Mouse (Mus musculus) limb, embryonic 14.5 days (tissue): ENCODE results near the gene Ciita. TPM values are rescaled to one million over a fixed set of nuclear protein-coding genes. Genes with fewer than 3 reads are reported as not detected.

Experiments used
- ATAC-seq: fragments of 200-750 bp; cut with Nextera tagmentation; 2 replicates; pipeline ENCODE4 v1.8.0; 2017; ENCODE audit warnings: low read depth, moderate number of reproducible peaks, moderate TSS enrichment; ENCODE audit not compliant: low FRiP score
- DNase-seq: peaks from one replicate; pipeline ENCODE4 v3.0.0-alpha.2; 2015; ENCODE audit warnings: low spot score
- H3K27ac ChIP-seq: fragments of 300-500 bp; sonication (generic); replicated peaks from 2 replicates; pipeline ENCODE4 v1.5.1; 2014; ENCODE audit warnings: low read depth, mild to moderate bottlenecking, low read length, moderate library complexity, mixed read lengths
- H3K27me3 ChIP-seq: fragments of 300-500 bp; sonication (generic); 2 replicates; pipeline ENCODE4 v1.6.1; 2014; ENCODE audit warnings: low read length, mixed read lengths; ENCODE audit not compliant: control insufficient read depth, insufficient read depth
- H3K36me3 ChIP-seq: fragments of 300-500 bp; sonication (generic); 2 replicates; pipeline ENCODE4 v1.6.1; 2014; ENCODE audit warnings: mild to moderate bottlenecking, low read length, moderate library complexity, mixed read lengths; ENCODE audit not compliant: control insufficient read depth, insufficient read depth
- H3K4me1 ChIP-seq: fragments of 300-500 bp; sonication (generic); 2 replicates; pipeline ENCODE4 v1.6.1; 2014; ENCODE audit warnings: antibody characterized with exemption, low read length, mixed read lengths; ENCODE audit not compliant: control insufficient read depth, insufficient read depth
- H3K4me2 ChIP-seq: fragments of 300-500 bp; sonication (generic); replicated peaks from 2 replicates; pipeline ENCODE4 v1.6.1; 2014; ENCODE audit warnings: low read depth, mild to moderate bottlenecking, low read length, moderate library complexity; ENCODE audit not compliant: severe bottlenecking
- H3K4me3 ChIP-seq: fragments of 300-500 bp; sonication (generic); replicated peaks from 2 replicates; pipeline ENCODE4 v1.5.1; 2014; ENCODE audit warnings: low read length
- H3K9ac ChIP-seq: fragments of 300-500 bp; sonication (generic); 2 replicates; pipeline ENCODE4 v1.6.1; 2014; ENCODE audit warnings: mild to moderate bottlenecking, low read depth, low read length, moderate library complexity; ENCODE audit not compliant: severe bottlenecking
- H3K9me3 ChIP-seq: fragments of 300-500 bp; sonication (generic); 2 replicates; pipeline ENCODE4 v1.6.1; 2016; ENCODE audit warnings: low read length; ENCODE audit not compliant: control insufficient read depth
- POLR2A ChIP-seq: fragments of 200-500 bp; IDR thresholded peaks from 2 replicates; pipeline ENCODE4 v1.8.0; 2012; ENCODE audit warnings: inconsistent platforms, mild to moderate bottlenecking, moderate library complexity, borderline replicate concordance; ENCODE audit not compliant: insufficient read depth, insufficient read length; ENCODE audit errors: extremely low read depth
- WGBS: fragments of 180-500 bp; shearing (Covaris S2); extraction: QIAGEN DNeasy Blood & Tissue Kit; methylation state at CpG from one replicate; pipeline ENCODE4 v1.1.7; 2014; 5-methylcytosine and 5-hydroxymethylcytosine counted together
- polyA plus RNA-seq, 2 experiments: library from polyadenylated mRNA; depleted of rRNA in 1 of 2; stranded (reverse) in 1 of 2; unstranded in 1 of 2; fragments of >200 nt; fragmentation: Nextera tagmentation in 1 of 2; extraction: Ambion mirVana in 1 of 2; gene quantifications; 2 replicates each; pipeline versions ENCODE4 v1.2.1 to v1.2.3; 2012 to 2014

Gene Ciita
- polyA plus RNA-seq, 2 experiments: 0.10 to 0.44 TPM

GRCm38 (mm10) chr16:10565278-10565885 lies 85.5 kb downstream of the Ciita start:
- no peak overlapping the region for H3K4me3 ChIP-seq
- no peak overlapping the region for H3K27ac ChIP-seq
- no peak overlapping the region for H3K9ac ChIP-seq
- DNase-seq (peak; percentile 71), ATAC-seq (peak; percentile 77)
- no peaks in the 10 kb centered on the region for H3K27me3 ChIP-seq
- H3K36me3 ChIP-seq: peaks cover 30% of the 10 kb centered on the region
- H3K4me2 ChIP-seq: no peak overlapping the region
- WGBS: 37% methylated on average over 4 of the region's 4 CpGs
- no peaks in the 10 kb centered on the region for H3K9me3 ChIP-seq
- no peak for TF ChIP-seq POLR2A
- H3K4me1 ChIP-seq: 0 out of 2 replicates have a peak, but pooled peaks cover 3% of the 10 kb centered on the region

GRCm38 (mm10) chr16:10567153-10567552 lies 87.3 kb downstream of the Ciita start:
- 0 out of 2 replicates have a peak, but pooled peaks cover 3% of the 10 kb centered on the region for H3K4me1 ChIP-seq
- no peak overlapping the region for H3K27ac ChIP-seq
- WGBS: 92% methylated on average over 4 of the region's 4 CpGs
- ATAC-seq (no peak), DNase-seq (no peak)
- H3K4me3 ChIP-seq: no peak overlapping the region
- no peaks in the 10 kb centered on the region for H3K9me3 ChIP-seq
- H3K27me3 ChIP-seq: no peaks in the 10 kb centered on the region
- H3K4me2 ChIP-seq: no peak overlapping the region
- H3K36me3 ChIP-seq: peaks cover 23% of the 10 kb centered on the region; the same call in 1 of the 2 replicates
- no peak for TF ChIP-seq POLR2A
- H3K9ac ChIP-seq: no peak overlapping the region

DNA sequence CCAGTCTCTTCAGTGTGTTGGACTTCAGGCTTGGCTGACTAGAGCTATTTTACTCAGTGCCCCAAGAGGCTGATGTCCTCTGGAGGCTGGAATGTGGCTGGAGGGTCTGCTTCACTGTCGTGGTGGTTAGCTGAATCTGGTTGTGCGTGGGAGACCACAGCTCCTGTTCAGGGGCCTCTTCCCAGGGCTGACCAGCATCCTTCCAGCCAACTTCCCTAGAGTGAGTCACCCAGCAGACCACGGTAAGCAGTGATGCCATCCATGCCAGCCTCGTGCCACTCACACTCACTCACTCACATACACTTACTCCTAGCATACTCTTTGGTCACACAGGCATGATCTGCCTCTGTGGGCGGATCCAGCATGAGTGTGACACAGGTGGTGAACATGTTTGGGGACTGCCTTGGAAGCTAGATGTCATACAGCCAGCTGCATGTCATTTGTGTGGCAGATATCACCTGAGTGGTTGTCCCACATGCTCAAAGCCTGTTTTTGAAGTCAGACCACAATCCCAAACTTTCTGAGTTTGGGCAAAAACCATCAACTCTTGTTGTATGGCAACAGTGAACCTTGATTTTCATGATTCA lies 90.0 kb downstream of the Ciita start:
- H3K27ac ChIP-seq: no peak overlapping the region
- no peaks in the 10 kb centered on the region for H3K9me3 ChIP-seq
- H3K36me3 ChIP-seq: peaks cover 25% of the 10 kb centered on the region
- no peaks in the 10 kb centered on the region for H3K27me3 ChIP-seq
- no peak overlapping the region for H3K4me3 ChIP-seq
- no peak for ATAC-seq
- 80% methylated on average over 5 of the region's 5 CpGs for WGBS
- H3K9ac ChIP-seq: no peak overlapping the region
- DNase-seq: no peak
- TF ChIP-seq POLR2A: no peak
- no peak overlapping the region for H3K4me2 ChIP-seq
- H3K4me1 ChIP-seq: peaks cover 4% of the 10 kb centered on the region; the same call in 1 of the 2 replicates

DNA sequence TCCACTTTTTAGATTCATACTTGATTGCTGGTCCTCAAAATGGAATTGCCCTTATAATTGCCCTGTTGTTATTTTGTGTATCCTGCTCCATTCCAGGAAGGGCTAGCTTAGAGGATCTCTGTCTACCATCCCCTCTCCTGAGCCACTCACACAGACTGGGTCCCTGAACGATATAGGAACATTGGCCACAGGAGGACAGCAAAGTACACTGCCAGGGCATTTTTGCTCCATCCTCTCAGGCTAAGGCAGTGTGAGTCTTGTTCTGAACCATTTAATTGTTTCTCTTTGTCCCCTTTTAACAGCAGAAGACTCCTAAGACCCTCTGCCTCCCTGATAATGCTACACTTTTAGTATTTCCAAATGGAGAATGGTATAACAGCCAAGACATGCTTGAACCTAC lies 90.8 kb downstream of the Ciita start:
- Histone ChIP-seq H3K27ac (no peak overlapping the region), H3K9ac (no peak overlapping the region), H3K4me2 (no peak overlapping the region), H3K4me3 (no peak overlapping the region), H3K9me3 (no peaks in the 10 kb centered on the region), H3K36me3 (peaks cover 31% of the 10 kb centered on the region), H3K27me3 (no peaks in the 10 kb centered on the region), H3K4me1 (peaks cover 4% of the 10 kb centered on the region; the same call in 1 of the 2 replicates)
- TF ChIP-seq POLR2A: no peak
- DNase-seq (no peak), ATAC-seq (no peak)
- 73% methylated on average over 1 of the region's 1 CpGs for WGBS

DNA sequence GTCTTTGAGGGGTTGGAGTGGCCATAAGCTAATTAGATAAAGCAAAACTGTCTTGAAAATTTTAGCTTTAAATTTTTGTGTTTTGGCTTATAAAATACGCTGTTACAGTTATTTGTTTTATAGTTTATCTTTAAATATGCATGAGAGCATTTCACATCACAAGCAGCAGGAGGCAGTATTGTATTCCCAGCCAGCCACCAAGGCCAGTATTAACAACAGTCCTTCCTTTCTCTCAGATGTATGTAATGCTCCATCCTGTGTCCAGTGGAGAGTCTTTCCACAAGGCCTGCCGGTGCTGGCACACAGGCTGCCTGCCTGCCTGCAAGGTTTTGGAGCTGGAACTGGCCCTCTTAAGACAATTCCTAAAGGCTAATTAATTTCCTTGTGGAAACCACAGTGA lies 92.0 kb downstream of the Ciita start:
- Histone ChIP-seq H3K27me3 (no peaks in the 10 kb centered on the region), H3K27ac (no peak overlapping the region), H3K9ac (no peak overlapping the region), H3K4me1 (peaks cover 2% of the 10 kb centered on the region; the same call in 1 of the 2 replicates), H3K4me3 (no peak overlapping the region), H3K36me3 (peaks cover 33% of the 10 kb centered on the region), H3K9me3 (no peaks in the 10 kb centered on the region), H3K4me2 (no peak overlapping the region)
- 38% methylated on average over 2 of the region's 2 CpGs for WGBS
- DNase-seq (no peak), ATAC-seq (no peak)
- no peak for TF ChIP-seq POLR2A
